Mouse (Mus musculus) liver, adult 2 months (tissue): ENCODE results near the gene Fars2.

Experiments
- CTCF ChIP-seq: fragments of 200-500 bp; IDR thresholded peaks from 2 replicates; pipeline ENCODE4 v1.5.1; 2011; ENCODE audit warnings: low read depth, low read length, control low read depth
- POLR2A ChIP-seq: fragments of 200-500 bp; IDR thresholded peaks from 2 replicates; pipeline ENCODE4 v1.6.1; 2011; ENCODE audit warnings: low read length, control low read depth; ENCODE audit not compliant: insufficient read depth; ENCODE audit errors: extremely low read depth

DNA sequence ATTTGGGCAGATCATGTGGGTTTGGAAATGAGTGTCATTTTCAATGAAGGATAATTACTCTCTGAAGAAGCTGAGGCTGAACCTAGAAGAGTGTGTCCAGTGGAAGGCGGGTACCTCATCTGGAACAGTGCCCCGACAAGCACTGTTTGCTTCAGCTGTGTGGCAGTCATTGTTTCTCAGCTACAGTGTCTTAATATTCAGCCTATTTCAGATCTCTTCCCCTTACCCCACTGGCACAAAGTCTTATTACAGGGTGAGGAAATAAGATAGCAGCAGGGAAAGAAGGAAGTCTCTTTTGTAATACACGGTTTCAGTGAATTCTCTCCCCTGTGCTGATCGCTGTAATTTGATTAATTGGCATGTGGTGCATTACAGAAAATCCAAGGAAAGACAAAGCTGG is 101.1 kb downstream of the Fars2 start:
- no peak for TF ChIP-seq POLR2A
- TF ChIP-seq CTCF, result no peak
